Mouse (Mus musculus): Measurements from ENCODE around the gene Rnf216. TPM values are rescaled to one million over a fixed set of nuclear protein-coding genes. Genes with fewer than 3 reads are reported as not detected.
A peak's percentile ranks its signal among the peaks of the same experiment; 100 is the strongest.

The Rnf216 gene
- polyA plus RNA-seq, 1 experiment from 2014 or later, result 49.5 TPM

- no peaks in the 10 kb centered on the region for H3K36me3 ChIP-seq (ENCODE audit: control insufficient read depth, insufficient read depth, low read length)
- no peak overlapping the region for H3K9ac ChIP-seq (ENCODE audit: low read depth, low read length)
- DNase-seq (ENCODE audit: low spot score), result no peak
- no peak overlapping the region for H3K4me2 ChIP-seq (replicated peaks; ENCODE audit: low read depth, low read length)
- ATAC-seq (ENCODE audit: low FRiP score), result no peak
- H3K4me1 ChIP-seq (replicated peaks; ENCODE audit: control insufficient read depth, insufficient read depth, low read length), result no peaks in the 10 kb centered on the region
- no peak overlapping the region for H3K27ac ChIP-seq (ENCODE audit: low read depth, low read length)
- H3K27me3 ChIP-seq (ENCODE audit: control insufficient read depth, insufficient read depth, low read length), result no peaks in the 10 kb centered on the region
- no peaks in the 10 kb centered on the region for H3K9me3 ChIP-seq (ENCODE audit: control insufficient read depth, low read length)
- 64% methylated on average over 2 of the region's 2 CpGs for WGBS
- H3K4me3 ChIP-seq (ENCODE audit: low read depth, low read length), result no peak overlapping the region
These were observed 68.9 kb downstream of the Rnf216 start for GRCm38 (mm10) chr5:143043902-143044301.

GRCm38 (mm10) chr5:143043285-143043684 lies 69.5 kb downstream of the Rnf216 start:
- peak; percentile 38 for DNase-seq (ENCODE audit: low spot score)
- Histone ChIP-seq H3K9me3 (ENCODE audit: control insufficient read depth, low read length) (no peaks in the 10 kb centered on the region), H3K4me1 (replicated peaks; ENCODE audit: control insufficient read depth, insufficient read depth, low read length) (no peaks in the 10 kb centered on the region), H3K4me2 (replicated peaks; ENCODE audit: low read depth, low read length) (no peak overlapping the region), H3K9ac (ENCODE audit: low read depth, low read length) (no peak overlapping the region), H3K4me3 (ENCODE audit: low read depth, low read length) (no peak overlapping the region), H3K36me3 (ENCODE audit: control insufficient read depth, insufficient read depth, low read length) (no peaks in the 10 kb centered on the region), H3K27me3 (ENCODE audit: control insufficient read depth, insufficient read depth, low read length) (no peaks in the 10 kb centered on the region), H3K27ac (ENCODE audit: low read depth, low read length) (no peak overlapping the region)
- WGBS, result 80% methylated on average over 2 of the region's 2 CpGs
- ATAC-seq (ENCODE audit: low FRiP score), result no peak

GRCm38 (mm10) chr5:143038794-143039193 lies 74.0 kb downstream of the Rnf216 start:
- Histone ChIP-seq H3K36me3 (ENCODE audit: control insufficient read depth, insufficient read depth, low read length) (no peaks in the 10 kb centered on the region), H3K4me1 (replicated peaks; ENCODE audit: control insufficient read depth, insufficient read depth, low read length) (no peaks in the 10 kb centered on the region), H3K4me3 (ENCODE audit: low read depth, low read length) (no peak overlapping the region), H3K9me3 (ENCODE audit: control insufficient read depth, low read length) (no peaks in the 10 kb centered on the region), H3K27ac (ENCODE audit: low read depth, low read length) (no peak overlapping the region), H3K9ac (ENCODE audit: low read depth, low read length) (no peak overlapping the region), H3K4me2 (replicated peaks; ENCODE audit: low read depth, low read length) (no peak overlapping the region), H3K27me3 (ENCODE audit: control insufficient read depth, insufficient read depth, low read length) (no peaks in the 10 kb centered on the region)
- DNase-seq (ENCODE audit: low spot score) (no peak), ATAC-seq (ENCODE audit: low FRiP score) (no peak)
- 80% methylated on average over 4 of the region's 4 CpGs for WGBS

GRCm38 (mm10) chr5:143037201-143037600 lies 75.6 kb downstream of the Rnf216 start:
- Histone ChIP-seq H3K4me2 (replicated peaks; ENCODE audit: low read depth, low read length) (no peak overlapping the region), H3K4me1 (replicated peaks; ENCODE audit: control insufficient read depth, insufficient read depth, low read length) (no peaks in the 10 kb centered on the region), H3K27ac (ENCODE audit: low read depth, low read length) (no peak overlapping the region), H3K27me3 (ENCODE audit: control insufficient read depth, insufficient read depth, low read length) (no peaks in the 10 kb centered on the region), H3K9me3 (ENCODE audit: control insufficient read depth, low read length) (no peaks in the 10 kb centered on the region), H3K9ac (ENCODE audit: low read depth, low read length) (no peak overlapping the region), H3K4me3 (ENCODE audit: low read depth, low read length) (no peak overlapping the region), H3K36me3 (ENCODE audit: control insufficient read depth, insufficient read depth, low read length) (no peaks in the 10 kb centered on the region)
- WGBS, result 33% methylated on average over 1 of the region's 1 CpGs
- DNase-seq (ENCODE audit: low spot score) (peak; percentile 67), ATAC-seq (ENCODE audit: low FRiP score) (no peak)

- Histone ChIP-seq H3K9me3 (ENCODE audit: control insufficient read depth, low read length) (no peaks in the 10 kb centered on the region), H3K27ac (ENCODE audit: low read depth, low read length) (no peak overlapping the region), H3K9ac (ENCODE audit: low read depth, low read length) (no peak overlapping the region), H3K4me2 (replicated peaks; ENCODE audit: low read depth, low read length) (no peak overlapping the region), H3K4me1 (replicated peaks; ENCODE audit: control insufficient read depth, insufficient read depth, low read length) (no peaks in the 10 kb centered on the region; the same call in 1 of the 2 replicates), H3K27me3 (ENCODE audit: control insufficient read depth, insufficient read depth, low read length) (no peaks in the 10 kb centered on the region), H3K36me3 (ENCODE audit: control insufficient read depth, insufficient read depth, low read length) (no peaks in the 10 kb centered on the region), H3K4me3 (ENCODE audit: low read depth, low read length) (no peak overlapping the region)
- ATAC-seq (ENCODE audit: low FRiP score) (no peak), DNase-seq (ENCODE audit: low spot score) (no peak)
- WGBS, result 96% methylated on average over 1 of the region's 1 CpGs
These were observed 76.7 kb downstream of the Rnf216 start for GRCm38 (mm10) chr5:143036052-143036451.

- H3K4me2 ChIP-seq (replicated peaks; ENCODE audit: low read depth, low read length), result no peak overlapping the region
- ATAC-seq (ENCODE audit: low FRiP score), result no peak
- WGBS, result 84% methylated on average over 4 of the region's 4 CpGs
These were observed 77.5 kb downstream of the Rnf216 start for GRCm38 (mm10) chr5:143035271-143035670.

GRCm38 (mm10) chr5:143034108-143034507 lies 78.7 kb downstream of the Rnf216 start:
- DNase-seq (ENCODE audit: low spot score) (no peak), ATAC-seq (ENCODE audit: low FRiP score) (no peak)
- H3K9ac ChIP-seq (ENCODE audit: low read depth, low read length), result no peak overlapping the region
- H3K4me1 ChIP-seq (replicated peaks; ENCODE audit: control insufficient read depth, insufficient read depth, low read length), result no peaks in the 10 kb centered on the region; the same call in 1 of the 2 replicates
- no peaks in the 10 kb centered on the region for H3K36me3 ChIP-seq (ENCODE audit: control insufficient read depth, insufficient read depth, low read length)
- H3K27ac ChIP-seq (ENCODE audit: low read depth, low read length), result no peak overlapping the region
- 76% methylated on average over 3 of the region's 3 CpGs for WGBS
- no peak overlapping the region for H3K4me3 ChIP-seq (ENCODE audit: low read depth, low read length)
- H3K4me2 ChIP-seq (replicated peaks; ENCODE audit: low read depth, low read length), result no peak overlapping the region
- no peaks in the 10 kb centered on the region for H3K27me3 ChIP-seq (ENCODE audit: control insufficient read depth, insufficient read depth, low read length)
- H3K9me3 ChIP-seq (ENCODE audit: control insufficient read depth, low read length), result no peaks in the 10 kb centered on the region

More at GRCm38 (mm10) chr5:143035271-143035670, 77.5 kb downstream of the Rnf216 start:
- no peak for DNase-seq (ENCODE audit: low spot score)
- Histone ChIP-seq H3K27ac (ENCODE audit: low read depth, low read length) (no peak overlapping the region), H3K36me3 (ENCODE audit: control insufficient read depth, insufficient read depth, low read length) (no peaks in the 10 kb centered on the region), H3K27me3 (ENCODE audit: control insufficient read depth, insufficient read depth, low read length) (no peaks in the 10 kb centered on the region), H3K4me3 (ENCODE audit: low read depth, low read length) (no peak overlapping the region), H3K4me1 (replicated peaks; ENCODE audit: control insufficient read depth, insufficient read depth, low read length) (no peaks in the 10 kb centered on the region; the same call in 1 of the 2 replicates), H3K9me3 (ENCODE audit: control insufficient read depth, low read length) (no peaks in the 10 kb centered on the region), H3K9ac (ENCODE audit: low read depth, low read length) (no peak overlapping the region)

- Histone ChIP-seq H3K36me3 (ENCODE audit: control insufficient read depth, insufficient read depth, low read length) (no peaks in the 10 kb centered on the region), H3K4me2 (replicated peaks; ENCODE audit: low read depth, low read length) (no peak overlapping the region), H3K27ac (ENCODE audit: low read depth, low read length) (0 out of 2 replicates have a peak overlapping the region, but pooled peaks have one; percentile 20), H3K9ac (ENCODE audit: low read depth, low read length) (no peak overlapping the region), H3K4me1 (replicated peaks; ENCODE audit: control insufficient read depth, insufficient read depth, low read length) (no peaks in the 10 kb centered on the region; the same call in 1 of the 2 replicates), H3K4me3 (ENCODE audit: low read depth, low read length) (no peak overlapping the region), H3K9me3 (ENCODE audit: control insufficient read depth, low read length) (no peaks in the 10 kb centered on the region), H3K27me3 (ENCODE audit: control insufficient read depth, insufficient read depth, low read length) (no peaks in the 10 kb centered on the region)
- WGBS, result 88% methylated on average over 3 of the region's 3 CpGs
- DNase-seq (ENCODE audit: low spot score) (no peak), ATAC-seq (ENCODE audit: low FRiP score) (no peak)
These were observed 79.5 kb downstream of the Rnf216 start for GRCm38 (mm10) chr5:143033277-143033676.

GRCm38 (mm10) chr5:143032639-143033146 lies 80.1 kb downstream of the Rnf216 start:
- H3K36me3 ChIP-seq (ENCODE audit: control insufficient read depth, insufficient read depth, low read length), result no peaks in the 10 kb centered on the region
- H3K9ac ChIP-seq (ENCODE audit: low read depth, low read length), result no peak overlapping the region
- DNase-seq (ENCODE audit: low spot score) (no peak), ATAC-seq (ENCODE audit: low FRiP score) (no peak)
- H3K9me3 ChIP-seq (ENCODE audit: control insufficient read depth, low read length), result no peaks in the 10 kb centered on the region
- peak overlapping the region; percentile 20; the same call in 1 of the 2 replicates for H3K27ac ChIP-seq (ENCODE audit: low read depth, low read length)
- H3K4me3 ChIP-seq (ENCODE audit: low read depth, low read length), result no peak overlapping the region
- WGBS, result 48% methylated on average over 2 of the region's 2 CpGs
- H3K4me1 ChIP-seq (replicated peaks; ENCODE audit: control insufficient read depth, insufficient read depth, low read length), result no peaks in the 10 kb centered on the region; the same call in 1 of the 2 replicates
- H3K27me3 ChIP-seq (ENCODE audit: control insufficient read depth, insufficient read depth, low read length), result no peaks in the 10 kb centered on the region
- H3K4me2 ChIP-seq (replicated peaks; ENCODE audit: low read depth, low read length), result no peak overlapping the region

All from hindbrain, embryonic 11.5 days (tissue).